Mouse (Mus musculus) liver, postnatal 0 days (tissue): Measurements from ENCODE around the gene Ift20. TPM values are rescaled to one million over a fixed set of nuclear protein-coding genes. Genes with fewer than 3 reads are reported as not detected.

ENCODE experiments used
- ATAC-seq: fragments of 200-750 bp; cut with Nextera tagmentation; 2 replicates; pipeline ENCODE4 v1.8.0; 2017; ENCODE audit warnings: mild to moderate bottlenecking, moderate library complexity
- DNase-seq: peaks from one replicate; pipeline ENCODE4 v3.0.0-alpha.2; 2016
- H3K27ac ChIP-seq: fragments of 300-500 bp; sonication (generic); 2 replicates; pipeline ENCODE4 v1.5.1; 2014; ENCODE audit warnings: antibody characterized with exemption, moderate library complexity, mild to moderate bottlenecking, low read depth
- H3K27me3 ChIP-seq: fragments of 300-500 bp; sonication (generic); 2 replicates; pipeline ENCODE4 v1.6.1; 2014; ENCODE audit warnings: low read length, control low read depth, mixed read lengths; ENCODE audit not compliant: insufficient read depth
- H3K36me3 ChIP-seq: fragments of 300-500 bp; sonication (generic); replicated peaks from 2 replicates; pipeline ENCODE4 v1.6.1; 2014; ENCODE audit warnings: mild to moderate bottlenecking, control low read depth, low read length, moderate library complexity, mixed read lengths; ENCODE audit not compliant: insufficient read depth
- H3K4me1 ChIP-seq: fragments of 300-500 bp; sonication (generic); 2 replicates; pipeline ENCODE4 v1.6.1; 2014; ENCODE audit warnings: antibody characterized with exemption, mild to moderate bottlenecking, control low read depth; ENCODE audit not compliant: insufficient read depth
- H3K4me2 ChIP-seq: fragments of 300-500 bp; sonication (generic); 2 replicates; pipeline ENCODE4 v1.6.1; 2014; ENCODE audit warnings: low read depth, mild to moderate bottlenecking, low read length, moderate library complexity, mixed read lengths
- H3K4me3 ChIP-seq: fragments of 300-500 bp; sonication (generic); 2 replicates; pipeline ENCODE4 v1.5.1; 2014; ENCODE audit warnings: low read depth, low read length
- H3K9ac ChIP-seq: fragments of 300-500 bp; sonication (generic); replicated peaks from 2 replicates; pipeline ENCODE4 v1.6.1; 2014; ENCODE audit warnings: mild to moderate bottlenecking, moderate library complexity
- H3K9me3 ChIP-seq: fragments of 300-500 bp; sonication (generic); 2 replicates; pipeline ENCODE4 v1.6.1; 2016; ENCODE audit warnings: mild to moderate bottlenecking, control low read depth, low read length, mixed read lengths
- CTCF ChIP-seq: sonication (generic); IDR thresholded peaks from 2 replicates; pipeline ENCODE4 v1.5.1; 2016; ENCODE audit warnings: antibody characterized with exemption, low read depth
- EP300 ChIP-seq: IDR thresholded peaks from 2 replicates; pipeline ENCODE4 v1.6.1; 2016; ENCODE audit warnings: antibody characterized with exemption, low read depth, mild to moderate bottlenecking
- WGBS: fragments of 180-500 bp; shearing (Covaris S2); extraction: QIAGEN DNeasy Blood & Tissue Kit; methylation state at CpG from one replicate; pipeline ENCODE4 v1.1.7; 2014; ENCODE audit not compliant: insufficient replicate concordance; 5-methylcytosine and 5-hydroxymethylcytosine counted together
- polyA plus RNA-seq: library from polyadenylated mRNA; unstranded; fragments of >200 nt; fragmentation: Nextera tagmentation; extraction: Ambion mirVana; gene quantifications from 2 replicates; pipeline ENCODE4 v1.2.1, GENCODE M21; 2015

Gene Ift20
- polyA plus RNA-seq, 1 experiment from 2014 or later: 85.1 TPM

- 42% methylated on average over 7 of the region's 7 CpGs for WGBS
- peaks cover 23% of the 10 kb centered on the region for H3K4me1 ChIP-seq
- H3K36me3 ChIP-seq: no peaks in the 10 kb centered on the region
- H3K9ac ChIP-seq: peak within 1 kb of the TSS; percentile 59
- H3K27me3 ChIP-seq: peaks cover 28% of the 10 kb centered on the region
- H3K9me3 ChIP-seq: no peaks in the 10 kb centered on the region
- peak within 1 kb of the TSS; percentile 53 for H3K4me3 ChIP-seq
- DNase-seq (peak; percentile 55), ATAC-seq (peak; percentile 46)
- TF ChIP-seq CTCF (no peak), EP300 (no peak)
- H3K27ac ChIP-seq: peak within 1 kb of the TSS; percentile 86
- H3K4me2 ChIP-seq: peak within 1 kb of the TSS; percentile 78
Observed at GRCm38 (mm10) chr11:78499004-78499403, 37.2 kb upstream of the Ift20 start, which contains the start of gene Vtn. TSS of gene Vtn (plus strand) at chr11:78499091.

- peak overlapping the region; percentile 59 for H3K9ac ChIP-seq
- no peaks in the 10 kb centered on the region for H3K36me3 ChIP-seq
- ATAC-seq (no peak), DNase-seq (no peak)
- peak overlapping the region; percentile 86 for H3K27ac ChIP-seq
- H3K9me3 ChIP-seq: no peaks in the 10 kb centered on the region
- WGBS: 34% methylated on average over 16 of the region's 16 CpGs
- H3K27me3 ChIP-seq: peaks cover 26% of the 10 kb centered on the region
- TF ChIP-seq CTCF: no peak
- no peak for TF ChIP-seq EP300
- H3K4me2 ChIP-seq: peak overlapping the region; percentile 78
- peak overlapping the region; percentile 53 for H3K4me3 ChIP-seq
- H3K4me1 ChIP-seq: peaks cover 23% of the 10 kb centered on the region
Observed at GRCm38 (mm10) chr11:78499543-78499942, 36.6 kb upstream of the Ift20 start.

GRCm38 (mm10) chr11:78500623-78501202 is 35.4 kb upstream of the Ift20 start:
- Histone ChIP-seq H3K9me3 (no peaks in the 10 kb centered on the region), H3K4me1 (peaks cover 23% of the 10 kb centered on the region), H3K36me3 (no peaks in the 10 kb centered on the region), H3K4me3 (peak overlapping the region; percentile 53), H3K27ac (peak overlapping the region; percentile 86), H3K9ac (peak overlapping the region; percentile 59), H3K4me2 (peak overlapping the region; percentile 78), H3K27me3 (peaks cover 21% of the 10 kb centered on the region)
- 56% methylated on average over 9 of the region's 9 CpGs for WGBS
- peak; percentile 53; the same call in 1 of the 2 replicates for TF ChIP-seq EP300
- no peak for TF ChIP-seq CTCF
- ATAC-seq (peak; percentile 83), DNase-seq (peak; percentile 59)

- Histone ChIP-seq H3K27ac (peak overlapping the region; percentile 61), H3K27me3 (peaks cover 13% of the 10 kb centered on the region), H3K9me3 (no peaks in the 10 kb centered on the region), H3K9ac (0 out of 2 replicates have a peak overlapping the region, but pooled peaks have one; percentile 44), H3K4me3 (peak overlapping the region; percentile 53), H3K4me1 (peaks cover 23% of the 10 kb centered on the region), H3K36me3 (no peaks in the 10 kb centered on the region; the same call in 1 of the 2 replicates), H3K4me2 (peak overlapping the region; percentile 65)
- no peak for ATAC-seq
- DNase-seq: no peak
- WGBS: 67% methylated on average over 20 of the region's 20 CpGs
- TF ChIP-seq CTCF: no peak
- TF ChIP-seq EP300: no peak
Observed at GRCm38 (mm10) chr11:78501529-78501928, 34.6 kb upstream of the Ift20 start.

- Histone ChIP-seq H3K27me3 (no peaks in the 10 kb centered on the region), H3K4me1 (peaks cover 9% of the 10 kb centered on the region)
- no peak for TF ChIP-seq CTCF
- TF ChIP-seq EP300: no peak
Observed at GRCm38 (mm10) chr11:78502909-78503650, 33.1 kb upstream of the Ift20 start, which contains the start of gene Sebox. TSS of gene Sebox (plus strand) at chr11:78503447.

GRCm38 (mm10) chr11:78505430-78505829 is 30.7 kb upstream of the Ift20 start:
- Histone ChIP-seq H3K27ac (no peak overlapping the region), H3K9me3 (no peaks in the 10 kb centered on the region), H3K4me3 (no peak overlapping the region), H3K27me3 (no peaks in the 10 kb centered on the region), H3K36me3 (peaks cover 26% of the 10 kb centered on the region), H3K4me2 (no peak overlapping the region), H3K9ac (no peak overlapping the region), H3K4me1 (peaks cover 6% of the 10 kb centered on the region; the same call in 1 of the 2 replicates)
- ATAC-seq (no peak), DNase-seq (no peak)
- 68% methylated on average over 3 of the region's 3 CpGs for WGBS
- TF ChIP-seq CTCF (no peak), EP300 (no peak)

More at GRCm38 (mm10) chr11:78502909-78503650, 33.1 kb upstream of the Ift20 start, which contains the start of gene Sebox:
- DNase-seq (no peak), ATAC-seq (no peak)
- H3K36me3 ChIP-seq: peaks cover 11% of the 10 kb centered on the region
- H3K4me2 ChIP-seq: no peak within 1 kb of the TSS
- H3K9ac ChIP-seq: no peak within 1 kb of the TSS
- H3K27ac ChIP-seq: no peak within 1 kb of the TSS
- 65% methylated on average over 7 of the region's 7 CpGs for WGBS
- H3K4me3 ChIP-seq: no peak within 1 kb of the TSS
- no peaks in the 10 kb centered on the region for H3K9me3 ChIP-seq
